Mouse (Mus musculus) cerebellum, postnatal 36 days (tissue): ENCODE measurements at regions not wholly inside any gene's neighbourhood (a gene's known extent, or its start where the extent isn't known, plus 50 kb on each side); places are given as distances from the start of the nearest gene placed in this dataset.
"Not testable (repeated sequence)": the region's sequence is repeated elsewhere in the genome, so short reads cannot be mapped to it uniquely, and the experiment has no call there.

Experiments
- DNase-seq, 2 experiments: peaks; one replicate each; pipeline ENCODE4 v3.0.0; 2021 to 2022; ENCODE audit warnings: mixed read lengths in 2 of 2

- DNase-seq = no peak
Observed at GRCm38 (mm10) chr6:117701547-117701946, 139.4 kb upstream of the Zfp637 start.

DNA sequence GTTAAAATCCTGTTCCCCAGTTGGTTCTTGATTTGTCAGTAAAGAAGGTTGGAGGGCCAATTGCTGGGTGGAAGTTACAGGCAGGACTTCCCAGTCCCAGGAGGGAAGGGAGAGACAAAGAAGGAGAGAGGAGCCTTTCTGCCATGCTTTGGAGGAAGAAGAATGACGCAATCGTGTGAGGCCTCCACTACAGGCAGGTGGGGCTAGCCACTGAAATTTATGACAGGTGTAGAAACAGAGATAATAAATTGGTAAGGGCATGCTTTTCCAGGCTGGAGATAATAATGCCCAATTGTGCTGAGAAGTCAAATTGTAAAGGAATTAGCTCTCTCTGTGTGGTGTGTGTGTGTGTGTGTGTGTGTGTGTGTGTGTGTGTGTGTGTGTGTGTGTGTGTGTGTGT is 135.0 kb upstream of the Zfp637 start:
- no peak for DNase-seq

GRCm38 (mm10) chr6:117709212-117709611 is 131.8 kb upstream of the Zfp637 start:
- no peak for DNase-seq

DNA sequence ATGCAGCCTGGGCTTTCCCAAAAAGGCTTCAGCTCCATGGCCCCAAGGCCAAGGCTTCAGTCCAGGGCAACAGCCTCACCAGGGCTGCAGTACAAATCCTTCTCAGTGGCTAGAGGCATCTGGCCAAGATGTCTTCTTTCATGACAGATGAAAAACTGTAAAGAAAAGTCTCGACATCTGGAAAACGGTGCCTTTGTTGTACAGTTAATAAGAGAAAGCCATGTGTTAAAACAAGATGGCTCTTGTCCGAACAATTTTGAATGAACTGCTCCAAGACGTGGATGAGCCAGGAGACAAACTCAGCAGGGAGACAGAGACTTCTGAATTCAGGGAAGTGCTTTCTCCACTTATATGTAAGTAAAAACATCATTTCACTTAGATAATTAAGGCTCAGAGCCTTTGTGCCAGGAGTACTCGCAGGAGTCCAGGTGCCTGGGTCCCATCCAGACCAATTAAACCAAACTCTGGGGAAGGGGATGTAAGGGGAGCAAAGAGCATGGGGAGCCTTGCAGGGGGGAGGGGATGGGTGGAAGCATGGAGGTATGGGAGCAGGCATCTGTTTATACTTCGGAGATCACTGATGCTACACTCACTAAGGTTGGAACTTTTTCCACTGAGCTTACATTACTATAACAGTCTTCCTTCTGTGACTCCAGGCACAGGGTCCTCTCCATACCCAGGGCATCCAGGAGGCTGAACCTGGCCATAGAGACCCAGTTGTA is 125.8 kb upstream of the Zfp637 start:
- DNase-seq = no peak

GRCm38 (mm10) chr6:117716422-117716821 is 124.6 kb upstream of the Zfp637 start:
- not testable (repeated sequence) for DNase-seq

DNA sequence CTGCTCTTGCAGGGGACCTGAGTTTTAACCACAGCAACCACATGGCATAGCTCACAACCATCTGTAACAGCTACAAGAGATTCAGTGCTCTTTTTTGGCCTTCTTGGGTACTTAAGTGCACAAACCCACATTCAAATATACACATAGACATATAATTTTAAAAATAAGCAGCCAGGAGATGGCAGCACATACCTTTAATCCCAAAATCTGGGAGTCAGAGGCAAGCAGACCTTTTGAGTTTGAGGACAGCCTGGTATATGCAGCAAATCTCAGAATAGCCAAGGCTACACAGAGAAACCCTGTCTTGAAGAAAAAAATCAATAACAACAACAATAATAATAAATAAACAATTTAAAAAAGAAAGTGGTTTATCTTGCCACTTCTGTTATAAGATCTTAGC is 88.6 kb upstream of the Zfp637 start:
- not testable (repeated sequence) for DNase-seq

GRCm38 (mm10) chr6:117755682-117756081 is 85.3 kb upstream of the Zfp637 start:
- not testable (repeated sequence) for DNase-seq

GRCm38 (mm10) chr6:117756176-117756575 is 84.8 kb upstream of the Zfp637 start:
- DNase-seq = no peak

GRCm38 (mm10) chr6:117758516-117758915 is 82.5 kb upstream of the Zfp637 start:
- peak; percentile 37 to 41 for DNase-seq

DNA sequence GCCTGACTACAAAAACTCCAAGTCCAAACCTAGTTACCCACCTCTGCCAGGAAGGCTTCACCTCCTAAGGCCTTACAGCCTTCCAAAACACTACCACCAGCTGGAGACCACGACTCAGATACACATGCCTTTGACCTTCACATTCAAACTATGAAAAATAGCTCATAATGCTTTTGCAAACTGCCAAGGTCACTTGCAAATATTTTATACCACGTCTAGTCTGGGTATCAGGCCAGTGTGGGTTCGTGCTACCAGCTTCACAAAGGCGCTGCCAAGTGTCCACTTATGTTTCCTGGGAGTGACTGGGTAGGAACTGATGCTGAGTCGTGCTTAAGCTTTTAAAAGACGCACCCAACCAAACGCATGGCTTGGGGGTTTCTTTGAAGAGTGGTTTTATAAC is 69.5 kb upstream of the Zfp637 start:
- DNase-seq = no peak

- DNase-seq = no peak
Observed at GRCm38 (mm10) chr6:117772396-117772795, 68.6 kb upstream of the Zfp637 start.

DNA sequence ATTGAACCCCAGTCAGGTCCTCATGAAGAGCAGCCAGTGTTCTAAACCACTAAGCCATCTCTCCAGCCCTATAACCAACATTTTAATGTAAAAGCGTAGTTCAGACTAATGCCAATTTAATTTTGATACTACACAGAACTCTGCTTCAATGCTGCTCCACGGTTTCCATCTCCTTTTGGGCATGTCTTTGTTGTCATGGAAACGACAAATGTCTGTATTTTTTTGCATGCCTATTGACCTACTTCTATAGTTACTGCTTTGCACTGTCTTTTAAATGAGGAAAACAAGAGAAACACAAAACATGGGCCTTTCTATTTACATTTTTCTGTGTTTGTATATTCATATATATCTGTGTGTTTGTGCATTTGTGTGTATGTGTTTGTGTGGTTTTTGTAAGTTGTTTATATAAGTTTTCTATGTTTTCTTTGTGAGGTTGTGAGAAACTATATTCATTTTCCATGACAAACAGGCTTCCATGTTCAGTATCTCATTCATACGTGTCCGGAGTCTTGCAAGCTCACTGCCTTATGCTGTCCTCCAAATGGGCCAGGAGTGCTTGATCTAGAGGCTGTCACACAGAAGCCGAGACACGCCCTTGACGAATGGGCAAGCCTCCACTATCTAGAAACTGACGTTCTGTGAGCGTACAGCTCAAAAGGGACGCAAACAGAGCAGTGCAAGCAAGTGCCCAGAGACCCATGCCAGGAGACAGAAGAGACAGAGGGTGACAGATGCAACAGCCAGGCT is 65.5 kb upstream of the Zfp637 start:
- DNase-seq = no peak

DNA sequence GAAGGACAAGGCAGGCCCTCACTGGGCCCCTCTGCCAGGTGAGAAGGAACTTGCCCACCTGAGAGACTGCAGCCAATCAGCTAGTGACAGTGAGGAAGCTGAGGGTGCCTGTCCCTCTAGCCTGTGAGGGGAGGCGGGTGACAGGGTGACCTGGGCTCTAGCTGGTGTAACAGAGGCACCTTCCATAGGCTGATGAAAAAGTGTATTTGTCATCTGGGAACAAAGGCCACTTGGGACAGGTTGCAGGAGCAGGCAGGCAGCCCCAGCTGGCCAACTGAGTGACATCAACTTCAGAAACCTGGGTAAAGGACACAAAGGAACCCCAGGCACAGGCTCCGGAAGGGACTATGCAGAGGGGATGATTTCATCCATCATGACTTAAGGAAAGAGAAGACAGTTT is 63.0 kb upstream of the Zfp637 start:
- no peak for DNase-seq

- no peak for DNase-seq
Observed at GRCm38 (mm10) chr6:117778481-117778880, 62.5 kb upstream of the Zfp637 start.

GRCm38 (mm10) chr6:117779020-117779419 is 62.0 kb upstream of the Zfp637 start:
- no peak for DNase-seq

DNA sequence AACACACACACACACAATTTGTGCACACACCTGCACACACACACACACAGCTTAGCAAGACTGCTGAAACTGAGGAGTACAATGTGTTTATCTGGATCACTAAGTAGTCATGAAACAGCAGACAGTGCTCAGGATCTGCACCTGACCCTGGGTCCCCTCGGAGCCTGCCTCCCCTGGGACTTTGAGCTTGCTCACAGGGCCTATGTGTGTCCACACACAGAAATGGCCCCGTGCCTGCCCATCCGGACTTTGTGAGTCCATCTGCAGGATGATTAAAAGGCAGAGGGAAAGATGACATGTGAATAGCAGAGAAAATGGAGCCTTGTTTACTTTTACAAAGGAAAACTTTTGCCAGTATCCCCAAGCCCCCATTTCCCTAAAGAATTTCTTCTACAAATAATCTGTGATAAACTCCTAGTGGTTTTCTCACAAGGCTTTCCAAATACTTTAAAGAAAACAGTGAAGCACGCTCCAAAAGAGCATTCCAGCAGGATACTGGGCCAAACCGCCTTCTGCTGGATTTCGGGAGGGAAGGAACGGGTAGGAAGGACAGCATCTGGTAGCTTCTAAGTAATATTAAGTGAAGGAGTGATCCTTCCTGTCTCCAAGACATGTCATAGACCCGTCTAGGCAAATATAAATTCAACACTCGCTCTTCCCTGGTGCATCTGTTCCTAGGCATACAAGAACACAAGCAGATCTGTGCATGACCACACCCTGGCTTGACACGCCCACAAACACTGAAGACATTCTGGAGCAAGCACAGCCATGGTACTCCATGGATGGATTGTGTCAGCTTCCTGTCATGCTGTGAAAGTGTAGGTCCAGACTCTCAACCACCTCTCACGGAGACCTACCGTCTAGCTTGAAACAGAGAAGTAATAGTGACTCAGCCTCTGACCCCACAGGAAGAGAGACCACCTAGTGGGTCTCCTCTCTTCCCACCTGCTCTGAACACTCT is 52.1 kb upstream of the Zfp637 start:
- no peak for DNase-seq

DNA sequence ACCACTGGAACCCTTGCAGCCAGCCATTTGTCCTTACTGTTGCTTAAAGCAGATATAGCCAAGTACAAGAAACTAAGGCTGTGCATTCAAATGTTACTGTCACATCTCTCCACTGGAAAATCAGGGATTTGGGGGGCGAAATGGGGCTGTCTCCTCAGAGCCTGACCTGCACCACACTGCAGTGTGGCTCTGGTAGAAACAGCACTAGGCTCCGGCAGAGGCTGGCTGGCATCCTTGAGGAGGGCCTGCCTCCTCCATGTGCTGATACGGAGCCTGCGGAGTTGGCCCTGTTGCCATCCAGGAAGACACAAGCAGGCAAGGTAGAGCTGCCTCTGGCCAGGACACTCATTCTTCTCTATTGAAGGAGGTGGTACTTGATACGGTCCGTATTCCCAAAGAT is 50.4 kb upstream of the Zfp637 start:
- DNase-seq = no peak
